Mouse (Mus musculus) neural tube, embryonic 11.5 days (tissue): ENCODE data around the gene Tnrc6b. TPM values are rescaled to one million over a fixed set of nuclear protein-coding genes. Genes with fewer than 3 reads are reported as not detected.
A peak's percentile ranks its signal among the peaks of the same experiment; 100 is the strongest.
"Not testable (repeated sequence)": the region's sequence is repeated elsewhere in the genome, so short reads cannot be mapped to it uniquely, and the experiment has no call there.

ENCODE experiments used
- ATAC-seq: fragments of 200-750 bp; cut with Nextera tagmentation; 2 replicates; pipeline ENCODE4 v1.8.0; 2017; ENCODE audit warnings: moderate number of reproducible peaks, mild to moderate bottlenecking, moderate TSS enrichment, moderate library complexity; ENCODE audit not compliant: insufficient read depth, low FRiP score, low TSS enrichment
- DNase-seq: peaks from one replicate; pipeline ENCODE4 v3.0.0-alpha.2; 2015; ENCODE audit warnings: low spot score
- H3K27ac ChIP-seq: fragments of 300-500 bp; sonication (generic); 2 replicates; pipeline ENCODE4 v1.5.1; 2014; ENCODE audit warnings: low read depth, mild to moderate bottlenecking, low read length
- H3K27me3 ChIP-seq: fragments of 300-500 bp; sonication (generic); 2 replicates; pipeline ENCODE4 v1.6.1; 2014; ENCODE audit warnings: mild to moderate bottlenecking, low read length, mixed read lengths; ENCODE audit not compliant: control insufficient read depth, insufficient read depth
- H3K36me3 ChIP-seq: fragments of 300-500 bp; sonication (generic); 2 replicates; pipeline ENCODE4 v1.6.1; 2014; ENCODE audit warnings: mild to moderate bottlenecking, low read length, moderate library complexity, mixed read lengths; ENCODE audit not compliant: control insufficient read depth, insufficient read depth
- H3K4me1 ChIP-seq: fragments of 300-500 bp; sonication (generic); 2 replicates; pipeline ENCODE4 v1.6.1; 2014; ENCODE audit warnings: low read length, mixed read lengths; ENCODE audit not compliant: control insufficient read depth, insufficient read depth
- H3K4me2 ChIP-seq: fragments of 300-500 bp; sonication (generic); 2 replicates; pipeline ENCODE4 v1.6.1; 2014; ENCODE audit warnings: low read depth, mild to moderate bottlenecking, moderate library complexity
- H3K4me3 ChIP-seq: fragments of 300-500 bp; sonication (generic); 2 replicates; pipeline ENCODE4 v1.5.1; 2014; ENCODE audit warnings: low read depth, low read length
- H3K9ac ChIP-seq: fragments of 300-500 bp; sonication (generic); 2 replicates; pipeline ENCODE4 v1.6.1; 2014; ENCODE audit warnings: mild to moderate bottlenecking, low read length
- H3K9me3 ChIP-seq: fragments of 300-500 bp; sonication (generic); 2 replicates; pipeline ENCODE4 v1.6.1; 2016; ENCODE audit warnings: low read length; ENCODE audit not compliant: control insufficient read depth
- WGBS: fragments of 180-500 bp; shearing (Covaris S2); extraction: QIAGEN DNeasy Blood & Tissue Kit; methylation state at CpG from one replicate; pipeline ENCODE4 v1.1.7; 2014; 5-methylcytosine and 5-hydroxymethylcytosine counted together
- polyA plus RNA-seq: library from polyadenylated mRNA; unstranded; fragments of >200 nt; fragmentation: Nextera tagmentation; extraction: Ambion mirVana; gene quantifications from 2 replicates; pipeline ENCODE4 v1.2.1, GENCODE M21; 2014

The Tnrc6b gene
- polyA plus RNA-seq, 1 experiment from 2014 or later = 16.1 TPM

DNA sequence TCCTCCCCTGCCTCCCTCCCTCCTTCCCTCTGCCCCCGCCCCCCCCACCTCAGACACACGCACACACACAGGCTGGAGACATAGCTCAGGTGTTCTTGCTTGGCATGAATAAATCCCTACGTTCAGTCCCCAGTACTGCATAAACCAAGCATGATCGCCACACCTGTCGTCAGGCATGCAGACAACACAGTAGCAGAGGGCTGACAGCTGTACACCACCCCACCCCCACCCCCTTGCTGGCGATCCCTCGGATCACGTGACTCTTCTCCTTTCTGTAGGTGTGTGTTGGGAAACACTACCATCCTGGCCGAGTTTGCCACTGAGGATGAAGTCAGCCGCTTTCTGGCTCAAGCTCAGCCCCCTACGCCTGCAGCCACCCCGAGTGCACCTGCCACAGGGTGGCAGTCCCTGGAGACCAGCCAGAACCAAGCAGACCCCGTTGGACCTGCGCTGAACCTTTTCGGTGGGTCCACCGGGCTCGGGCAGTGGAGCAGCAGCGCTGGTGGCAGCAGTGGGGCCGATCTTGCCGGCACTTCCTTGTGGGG, 217.8 kb downstream of the Tnrc6b start:
- H3K27ac ChIP-seq = no peak overlapping the region
- WGBS = 90% methylated on average over 20 of the region's 20 CpGs
- DNase-seq = no peak
- peaks cover 9% of the 10 kb centered on the region for H3K36me3 ChIP-seq
- H3K4me2 ChIP-seq = no peak overlapping the region
- no peaks in the 10 kb centered on the region for H3K9me3 ChIP-seq
- H3K4me1 ChIP-seq = no peaks in the 10 kb centered on the region
- no peaks in the 10 kb centered on the region for H3K27me3 ChIP-seq
- no peak overlapping the region for H3K4me3 ChIP-seq
- no peak for ATAC-seq
- no peak overlapping the region for H3K9ac ChIP-seq

DNA sequence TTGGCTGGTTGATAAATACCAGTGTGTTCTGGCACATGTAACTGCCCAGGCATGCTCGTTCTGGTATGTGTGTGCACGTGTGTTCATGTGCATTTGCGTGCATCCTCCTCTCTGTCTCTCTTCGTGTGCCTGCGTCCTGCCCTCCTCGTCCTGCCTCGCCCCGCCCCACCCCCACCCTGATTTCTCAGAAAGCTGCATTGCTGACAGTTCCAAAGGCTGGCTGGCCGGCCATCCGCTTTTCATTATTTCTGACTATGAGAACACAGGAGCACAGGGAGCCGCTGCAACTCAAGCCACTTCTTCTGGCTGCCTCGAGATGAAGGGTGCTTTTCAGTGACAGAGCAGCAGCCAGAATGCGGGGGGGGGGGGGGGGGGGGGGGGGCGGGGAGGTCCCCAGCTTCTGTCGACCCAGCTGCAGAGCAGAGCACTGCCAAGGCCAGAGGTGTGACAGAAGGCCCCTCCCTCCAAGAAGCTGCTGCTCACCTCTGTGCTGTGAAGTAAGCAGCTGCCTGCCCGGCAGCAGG, 219.0 kb downstream of the Tnrc6b start:
- no peak for ATAC-seq
- peaks cover 7% of the 10 kb centered on the region for H3K36me3 ChIP-seq
- H3K4me3 ChIP-seq = no peak overlapping the region
- 48% methylated on average over 14 of the region's 16 CpGs for WGBS
- no peak overlapping the region for H3K4me2 ChIP-seq
- H3K27me3 ChIP-seq = no peaks in the 10 kb centered on the region
- no peaks in the 10 kb centered on the region for H3K4me1 ChIP-seq
- no peak overlapping the region for H3K9ac ChIP-seq
- no peak overlapping the region for H3K27ac ChIP-seq
- no peaks in the 10 kb centered on the region for H3K9me3 ChIP-seq
- peak; percentile 34 for DNase-seq

DNA sequence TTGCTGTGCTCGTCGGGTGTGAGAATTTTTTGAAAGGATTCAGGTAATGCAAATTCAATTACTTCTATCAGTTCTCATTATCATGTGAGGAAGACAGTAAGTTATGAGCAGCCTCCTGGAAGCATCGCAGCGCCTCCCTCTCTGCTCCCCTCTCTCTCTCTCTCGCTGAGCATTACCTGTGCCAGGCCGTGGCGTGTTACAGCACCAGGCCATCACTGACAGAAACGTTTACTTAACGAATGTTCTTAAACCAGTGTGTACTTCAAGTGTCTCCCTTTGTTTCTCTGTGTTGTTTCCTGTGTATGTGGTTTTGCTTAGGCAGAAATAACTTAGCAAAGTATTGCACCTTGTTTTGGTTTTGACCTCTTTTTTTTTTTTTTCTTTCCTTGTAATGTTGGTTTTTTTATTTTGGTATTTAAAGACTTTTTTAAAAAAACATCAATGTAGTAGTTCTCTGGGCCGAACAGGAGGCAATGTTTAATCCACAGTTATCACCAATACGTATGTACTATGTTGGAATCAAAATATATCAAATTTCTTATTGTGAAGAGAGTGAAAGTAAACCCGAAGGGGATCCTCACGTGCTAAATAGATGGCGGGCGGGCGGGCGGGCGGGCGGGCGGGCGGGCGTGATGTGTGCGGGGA, 219.7 kb downstream of the Tnrc6b start:
- not testable (repeated sequence) for H3K9me3 ChIP-seq, H3K4me1 ChIP-seq, H3K4me2 ChIP-seq, H3K27ac ChIP-seq, H3K9ac ChIP-seq, H3K36me3 ChIP-seq, ATAC-seq, H3K27me3 ChIP-seq, H3K4me3 ChIP-seq, DNase-seq
- WGBS = 96% methylated on average over 23 of the region's 23 CpGs

DNA sequence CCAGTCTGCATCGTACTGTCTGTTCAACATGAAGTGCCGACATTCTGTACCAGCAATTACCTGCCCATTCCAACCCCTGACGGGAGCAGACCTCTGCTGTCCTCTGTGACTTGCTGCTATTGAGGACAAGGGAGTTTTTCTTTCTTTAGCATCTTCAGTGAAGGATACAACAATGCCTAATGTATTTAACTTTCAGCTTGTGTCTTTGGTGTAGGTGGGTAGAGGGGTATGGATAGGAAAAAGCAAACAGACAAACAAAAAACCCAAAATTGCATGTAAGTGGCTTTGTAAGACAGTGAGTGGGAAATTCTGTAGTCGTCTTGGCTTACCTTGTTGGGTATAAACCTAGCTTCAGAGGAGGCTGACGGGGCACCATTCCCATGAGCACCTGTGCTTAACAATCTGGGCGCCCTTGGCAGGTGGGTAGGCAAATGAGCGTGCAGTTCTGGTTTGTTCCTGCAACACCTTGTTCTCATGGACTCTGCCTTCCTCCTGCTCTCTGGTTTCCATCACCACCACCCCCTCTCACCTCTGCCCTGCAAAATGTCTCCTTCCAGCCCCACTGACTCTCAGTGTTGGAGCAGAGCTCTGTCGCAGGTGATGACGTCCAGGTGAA, 220.3 kb downstream of the Tnrc6b start:
- no peak overlapping the region for H3K27ac ChIP-seq
- no peaks in the 10 kb centered on the region for H3K4me1 ChIP-seq
- ATAC-seq (no peak), DNase-seq (no peak)
- no peak overlapping the region for H3K4me3 ChIP-seq
- no peak overlapping the region for H3K9ac ChIP-seq
- H3K4me2 ChIP-seq = no peak overlapping the region
- H3K36me3 ChIP-seq = peaks cover 7% of the 10 kb centered on the region
- H3K27me3 ChIP-seq = no peaks in the 10 kb centered on the region
- no peaks in the 10 kb centered on the region for H3K9me3 ChIP-seq
- 90% methylated on average over 9 of the region's 9 CpGs for WGBS

DNA sequence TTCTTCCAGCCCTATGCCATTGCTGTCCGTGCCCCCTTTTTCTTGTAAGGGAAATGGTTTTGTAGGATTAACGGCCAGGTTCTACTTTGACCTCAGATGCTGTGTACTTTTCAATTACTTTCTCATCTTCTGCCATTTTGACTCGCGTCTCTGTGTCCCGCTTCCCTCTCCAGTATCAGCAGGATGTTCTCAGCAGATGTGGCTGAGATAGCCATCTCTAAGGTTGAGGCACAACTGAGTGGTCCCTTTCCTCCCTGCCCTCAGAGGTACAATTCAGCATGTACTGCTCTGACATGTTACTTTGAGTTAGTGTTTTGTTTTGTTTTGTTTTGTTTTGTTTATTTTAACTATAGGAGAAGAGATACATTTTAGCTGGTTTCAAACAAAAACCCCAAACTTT, 223.7 kb downstream of the Tnrc6b start:
- no peaks in the 10 kb centered on the region for H3K27me3 ChIP-seq
- no peaks in the 10 kb centered on the region for H3K36me3 ChIP-seq
- no peaks in the 10 kb centered on the region for H3K9me3 ChIP-seq
- 94% methylated on average over 5 of the region's 5 CpGs for WGBS
- H3K9ac ChIP-seq = no peak overlapping the region
- no peak overlapping the region for H3K4me2 ChIP-seq
- ATAC-seq (no peak), DNase-seq (no peak)
- no peaks in the 10 kb centered on the region for H3K4me1 ChIP-seq
- no peak overlapping the region for H3K4me3 ChIP-seq
- H3K27ac ChIP-seq = no peak overlapping the region

DNA sequence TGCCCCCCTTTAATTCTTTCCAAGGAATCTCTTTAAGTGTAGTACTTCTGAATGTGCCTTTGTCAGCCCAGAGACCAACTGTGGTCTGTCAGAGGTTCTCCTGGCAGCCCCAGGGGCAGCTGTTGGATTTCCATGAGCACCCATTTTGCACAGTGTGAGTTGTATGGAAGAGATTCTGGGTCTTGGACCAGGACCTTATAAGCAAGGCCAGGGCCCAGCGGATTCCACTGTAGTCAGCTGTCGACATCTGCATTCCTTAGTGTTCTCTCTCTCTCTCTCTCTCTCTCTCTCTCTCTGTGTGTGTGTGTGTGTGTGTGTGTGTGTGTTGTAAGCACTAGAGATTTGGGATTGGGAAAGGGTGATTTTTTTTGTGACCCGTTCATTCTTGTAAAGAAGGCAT, 225.6 kb downstream of the Tnrc6b start:
- ATAC-seq (no peak), DNase-seq (no peak)
- Histone ChIP-seq H3K4me3 (no peak overlapping the region), H3K9me3 (no peaks in the 10 kb centered on the region), H3K27ac (no peak overlapping the region), H3K9ac (no peak overlapping the region), H3K27me3 (no peaks in the 10 kb centered on the region), H3K4me1 (no peaks in the 10 kb centered on the region), H3K4me2 (no peak overlapping the region), H3K36me3 (no peaks in the 10 kb centered on the region)
- WGBS = 91% methylated on average over 3 of the region's 3 CpGs

DNA sequence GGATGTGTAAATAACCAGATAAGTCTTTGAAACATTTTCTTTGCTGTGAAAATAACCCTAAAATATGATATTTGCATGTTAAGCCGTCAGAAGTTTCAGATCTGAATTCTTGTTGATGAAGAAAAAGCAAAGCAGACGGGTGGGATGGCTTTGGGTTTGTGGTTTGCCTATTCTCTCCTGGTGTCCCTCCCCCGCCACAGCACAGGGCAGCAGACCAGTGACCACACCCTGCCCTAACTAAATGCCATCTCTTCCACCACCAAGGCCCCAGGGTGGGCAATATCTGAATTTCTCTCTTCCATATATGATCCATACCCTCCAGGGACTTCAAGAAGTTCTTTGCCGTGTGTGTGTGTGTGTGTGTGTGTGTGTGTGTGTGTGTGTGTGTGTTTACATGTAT, 227.5 kb downstream of the Tnrc6b start:
- Histone ChIP-seq H3K4me1 (no peaks in the 10 kb centered on the region), H3K9me3 (no peaks in the 10 kb centered on the region), H3K4me3 (no peak overlapping the region), H3K36me3 (no peaks in the 10 kb centered on the region), H3K27me3 (no peaks in the 10 kb centered on the region), H3K27ac (no peak overlapping the region), H3K9ac (no peak overlapping the region), H3K4me2 (no peak overlapping the region)
- ATAC-seq (no peak), DNase-seq (no peak)
- 94% methylated on average over 4 of the region's 4 CpGs for WGBS

DNA sequence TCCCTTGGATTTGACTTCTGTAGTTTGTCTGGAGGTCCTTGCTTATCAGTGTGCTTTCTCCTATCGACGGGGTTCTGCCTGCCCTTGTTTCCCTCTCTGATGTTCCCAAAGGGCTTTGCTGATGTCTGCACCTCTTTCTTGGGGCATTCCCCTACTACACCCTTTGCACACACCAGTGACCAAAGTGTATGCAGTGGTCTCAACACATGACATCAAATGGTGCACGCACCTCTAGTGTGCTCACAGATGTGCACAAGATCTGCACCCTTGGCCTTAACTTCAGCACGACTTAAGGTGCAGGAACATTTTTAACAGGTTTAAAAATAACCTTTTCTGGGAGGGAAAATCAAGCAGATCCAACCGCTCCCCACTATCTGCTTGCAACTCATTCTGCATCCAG, 228.3 kb downstream of the Tnrc6b start:
- Histone ChIP-seq H3K9me3 (no peaks in the 10 kb centered on the region), H3K9ac (no peak overlapping the region), H3K4me3 (no peak overlapping the region), H3K4me2 (no peak overlapping the region), H3K36me3 (no peaks in the 10 kb centered on the region), H3K27ac (no peak overlapping the region), H3K27me3 (no peaks in the 10 kb centered on the region), H3K4me1 (no peaks in the 10 kb centered on the region)
- no peak for DNase-seq
- 88% methylated on average over 5 of the region's 5 CpGs for WGBS
- ATAC-seq = no peak
